Mouse (Mus musculus) heart, adult 8-10 months (tissue): Measurements from ENCODE around the gene Gm20671. TPM values are rescaled to one million over a fixed set of nuclear protein-coding genes. Genes with fewer than 3 reads are reported as not detected.
"Not testable (repeated sequence)": the region's sequence is repeated elsewhere in the genome, so short reads cannot be mapped to it uniquely, and the experiment has no call there.

ENCODE experiments used
- DNase-seq: peaks from one replicate; pipeline ENCODE4 v3.0.0; 2022; ENCODE audit warnings: low spot score
- total RNA-seq, 4 experiments: library from RNA; stranded (reverse); gene quantifications; 2 replicates each; pipeline ENCODE4 v1.2.4; 2022

The Gm20671 gene
- total RNA-seq = under 1 TPM in 2 of 4 experiments, not detected in 2; 0.35 to 0.37 TPM

- DNase-seq = no peak
Measured at GRCm38 (mm10) chr5:32827009-32827408, at the start of gene Gm20671. TSS of gene Gm20671 (minus strand) at chr5:32827109.

- no peak for DNase-seq
Measured at GRCm38 (mm10) chr5:32872346-32872745, 45.4 kb upstream of the Gm20671 start.

- no peak for DNase-seq
Measured at GRCm38 (mm10) chr5:32869389-32870024, 42.6 kb upstream of the Gm20671 start.

GRCm38 (mm10) chr5:32863253-32864228, 36.6 kb upstream of the Gm20671 start, which contains the start of gene Depdc5:
TSS of gene Depdc5 (plus strand) at chr5:32863701.
- DNase-seq = peak; percentile 89

- no peak for DNase-seq
Measured at GRCm38 (mm10) chr5:32862469-32863132, 35.7 kb upstream of the Gm20671 start.

GRCm38 (mm10) chr5:32861082-32861481, 34.2 kb upstream of the Gm20671 start:
- DNase-seq = no peak

- DNase-seq = peak; percentile 40
Measured at GRCm38 (mm10) chr5:32857781-32858220, 30.9 kb upstream of the Gm20671 start.

- not testable (repeated sequence) for DNase-seq
Measured at GRCm38 (mm10) chr5:32855274-32855673, 28.4 kb upstream of the Gm20671 start.

- DNase-seq = no peak
Measured at GRCm38 (mm10) chr5:32854818-32855217, 27.9 kb upstream of the Gm20671 start.

- DNase-seq = peak; percentile 98
Measured at GRCm38 (mm10) chr5:32853731-32854507, 27.0 kb upstream of the Gm20671 start, which contains the start of gene Prr14l. TSS of gene Prr14l (minus strand) at chr5:32854256.

GRCm38 (mm10) chr5:32852026-32852425, 25.1 kb upstream of the Gm20671 start:
- DNase-seq = no peak

- DNase-seq = not testable (repeated sequence)
Measured at GRCm38 (mm10) chr5:32849580-32849979, 22.7 kb upstream of the Gm20671 start.

- DNase-seq = no peak
Measured at GRCm38 (mm10) chr5:32849178-32849577, 22.3 kb upstream of the Gm20671 start.

GRCm38 (mm10) chr5:32840029-32840428, 13.1 kb upstream of the Gm20671 start:
- DNase-seq = no peak

- no peak for DNase-seq
Measured at GRCm38 (mm10) chr5:32836976-32837375, 10.1 kb upstream of the Gm20671 start.

GRCm38 (mm10) chr5:32834497-32834896, 7.6 kb upstream of the Gm20671 start:
- DNase-seq = no peak

- no peak for DNase-seq
Measured at GRCm38 (mm10) chr5:32830054-32830453, 3.1 kb upstream of the Gm20671 start.

- not testable (repeated sequence) for DNase-seq
Measured at GRCm38 (mm10) chr5:32828766-32829165, 1.9 kb upstream of the Gm20671 start.

- DNase-seq = no peak
Measured at GRCm38 (mm10) chr5:32820471-32820870, 6.4 kb downstream of the Gm20671 start.

- DNase-seq = no peak
Measured at GRCm38 (mm10) chr5:32815396-32815795, 11.5 kb downstream of the Gm20671 start.

- DNase-seq = not testable (repeated sequence)
Measured at GRCm38 (mm10) chr5:32786454-32786853, 40.5 kb downstream of the Gm20671 start.
